Mouse (Mus musculus): ENCODE measurements at regions not wholly inside any gene's neighbourhood (a gene's known extent, or its start where the extent isn't known, plus 50 kb on each side); places are given as distances from the start of the nearest gene placed in this dataset.

DNA sequence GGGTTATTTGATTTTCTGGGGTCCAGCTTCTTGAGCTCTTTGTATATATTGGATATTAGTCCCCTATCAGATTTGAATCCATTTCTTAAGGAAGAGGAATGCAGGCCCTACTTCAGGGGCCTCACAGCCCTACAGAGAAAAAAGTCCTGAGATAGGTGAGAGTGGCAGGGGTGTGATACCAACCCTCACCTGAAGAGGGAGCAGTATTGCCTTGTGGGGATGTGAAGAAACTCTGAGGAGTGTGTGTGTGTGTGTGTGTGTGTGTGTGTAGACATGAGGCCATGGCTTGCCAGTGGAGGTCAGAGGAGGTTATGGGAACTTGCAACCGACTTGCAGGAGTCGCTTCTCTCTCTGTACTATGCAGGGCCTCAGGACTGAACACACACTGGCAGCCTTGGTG is 141.2 kb downstream of the Tex29 start:
- no peak for DNase-seq

DNA sequence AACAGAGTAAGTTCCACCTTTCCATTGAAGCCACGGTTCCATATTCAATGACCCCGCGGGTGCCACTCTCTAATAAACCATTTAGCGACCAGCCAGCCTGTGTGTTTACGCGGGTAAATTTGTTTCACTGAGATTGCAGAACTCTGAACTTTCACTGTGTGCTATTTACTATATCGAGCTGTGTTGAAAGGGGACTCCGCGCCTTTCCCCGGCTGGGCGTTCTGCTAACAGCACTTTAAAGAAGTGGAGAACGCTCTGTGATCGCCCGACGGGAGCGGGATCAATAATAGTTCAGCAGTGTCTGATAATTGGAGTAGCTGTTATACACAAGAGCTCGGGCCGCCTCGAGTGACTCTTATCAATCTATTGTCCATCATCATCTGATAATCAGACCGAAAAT is 149.8 kb downstream of the Tex29 start:
- DNase-seq = no peak

DNA sequence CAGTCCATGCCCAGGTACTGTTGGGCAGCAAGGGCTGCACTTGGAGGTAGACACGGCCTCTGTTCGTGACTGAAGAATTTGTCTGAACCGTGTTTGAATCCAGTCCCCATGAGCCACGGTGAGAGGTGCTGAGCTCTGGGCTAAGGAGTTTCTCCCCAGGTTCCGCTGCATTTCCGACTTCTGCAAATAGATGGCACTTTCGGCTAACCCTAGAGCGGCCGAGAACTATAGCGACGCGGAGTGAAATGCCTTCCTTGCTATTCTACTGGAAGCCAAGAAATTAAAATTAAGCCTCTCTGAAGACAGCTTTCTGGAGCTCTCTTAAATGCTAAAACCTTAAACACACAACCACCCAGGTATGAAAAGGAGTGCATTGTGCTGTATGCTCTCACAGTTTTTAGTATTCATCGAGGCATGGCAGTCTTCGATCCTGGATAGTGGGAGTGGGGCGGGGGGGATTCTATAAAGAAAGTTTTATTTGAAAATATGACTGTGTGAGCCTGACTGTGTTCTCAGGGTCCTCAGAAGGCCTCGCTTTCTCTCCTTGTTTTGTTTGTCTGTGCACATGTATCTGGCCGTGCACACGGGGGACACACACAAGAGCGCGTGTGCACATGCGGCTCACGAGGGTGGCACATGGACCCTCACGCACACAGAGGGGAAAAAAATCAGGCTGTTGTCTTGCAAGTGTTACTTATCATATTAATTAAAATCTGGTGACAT is 159.6 kb downstream of the Tex29 start:
- DNase-seq = peak; percentile 71

DNA sequence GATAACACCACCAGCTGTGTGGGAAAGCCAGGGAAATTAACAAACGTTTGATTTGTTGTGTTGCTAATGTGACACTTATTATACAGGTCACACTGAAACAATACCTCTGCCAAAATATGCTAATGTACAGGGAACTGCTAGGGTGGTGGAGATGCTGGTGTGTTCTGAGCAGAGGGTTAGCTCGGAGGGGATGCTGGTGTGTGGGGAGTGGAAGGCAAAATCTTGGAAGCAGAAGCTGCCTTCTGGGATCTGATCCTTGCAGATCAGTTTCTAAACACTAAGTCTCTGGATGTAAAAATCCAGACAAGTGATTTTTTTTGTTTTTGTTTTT is 160.2 kb downstream of the Tex29 start:
- no peak for DNase-seq

DNA sequence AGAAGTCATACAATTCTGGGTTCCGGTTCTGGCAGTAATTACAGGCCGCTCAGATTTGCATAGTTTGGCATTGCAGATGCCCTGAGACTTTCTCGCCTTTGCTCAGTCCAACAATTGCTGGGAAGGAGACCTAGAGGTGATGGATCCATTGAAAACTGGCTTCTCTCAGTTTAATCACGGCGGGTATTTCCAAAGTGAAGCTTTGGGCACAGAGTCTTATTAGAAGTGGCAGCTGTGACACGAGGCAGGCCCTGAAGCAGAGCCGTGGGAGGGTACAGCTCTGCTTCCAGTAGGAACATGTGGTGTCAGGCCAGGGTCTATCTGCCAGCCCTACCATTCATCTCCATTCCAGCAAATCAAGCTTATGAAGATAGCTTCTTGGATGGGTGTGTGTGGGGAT is 164.0 kb downstream of the Tex29 start:
- DNase-seq = no peak

DNA sequence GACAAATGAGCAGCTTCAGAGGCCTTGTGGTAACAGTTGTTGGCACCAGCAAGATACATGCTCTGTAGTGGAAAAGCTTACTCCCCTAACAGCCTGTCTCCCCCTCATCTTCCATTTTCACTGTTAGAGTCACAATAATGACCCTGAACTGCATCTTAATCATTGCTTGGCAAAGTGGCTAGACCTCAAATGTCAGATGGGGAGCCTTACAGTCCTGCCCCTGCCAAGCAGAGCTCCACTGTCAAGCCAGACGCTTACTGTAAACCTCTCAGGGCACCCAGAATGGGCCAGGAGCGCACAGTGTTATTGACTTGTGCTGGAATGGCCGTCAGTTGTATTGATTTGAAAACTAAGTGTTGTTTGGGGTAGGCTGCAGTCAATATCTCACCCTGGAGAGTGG is 172.5 kb downstream of the Tex29 start:
- no peak for DNase-seq

DNA sequence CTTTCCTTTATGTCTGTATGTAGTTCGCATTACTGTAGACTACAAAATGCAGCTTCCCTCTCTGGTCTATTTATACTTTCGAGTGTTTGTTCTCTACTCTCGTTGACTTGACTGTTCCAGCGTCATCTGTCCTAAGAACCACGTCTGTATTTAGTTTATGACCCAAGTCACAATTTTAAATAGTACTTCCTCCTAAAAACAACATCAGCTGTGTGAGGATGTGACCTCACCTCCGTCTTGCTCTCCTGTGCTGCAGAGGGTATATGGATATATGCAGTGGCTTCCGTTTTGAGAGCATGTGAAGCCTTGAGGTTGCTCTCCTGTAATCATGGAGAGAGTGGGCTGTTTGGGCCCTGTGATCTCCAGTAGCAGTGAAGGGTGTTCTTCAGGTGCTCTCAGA is 177.5 kb downstream of the Tex29 start:
- no peak for DNase-seq

DNA sequence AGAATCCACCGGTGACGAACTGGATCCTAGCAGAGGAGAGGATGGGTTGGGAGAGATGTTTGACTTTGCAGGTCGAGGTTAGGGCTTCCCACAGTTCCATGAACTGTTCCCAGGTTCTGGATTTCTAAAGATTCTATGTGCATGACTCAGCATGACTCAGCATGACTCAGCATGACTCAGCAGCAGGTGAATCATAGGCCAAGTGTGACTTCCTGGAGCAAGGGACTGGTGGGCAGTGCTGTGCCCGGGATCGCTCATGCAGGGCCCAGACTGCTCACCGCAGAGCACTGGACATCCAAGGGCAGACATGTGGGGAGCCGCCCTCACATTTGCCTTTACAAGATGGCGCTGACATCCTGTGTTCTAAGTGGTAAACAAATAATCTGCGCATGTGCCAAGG is 179.0 kb downstream of the Tex29 start:
- no peak for DNase-seq

DNA sequence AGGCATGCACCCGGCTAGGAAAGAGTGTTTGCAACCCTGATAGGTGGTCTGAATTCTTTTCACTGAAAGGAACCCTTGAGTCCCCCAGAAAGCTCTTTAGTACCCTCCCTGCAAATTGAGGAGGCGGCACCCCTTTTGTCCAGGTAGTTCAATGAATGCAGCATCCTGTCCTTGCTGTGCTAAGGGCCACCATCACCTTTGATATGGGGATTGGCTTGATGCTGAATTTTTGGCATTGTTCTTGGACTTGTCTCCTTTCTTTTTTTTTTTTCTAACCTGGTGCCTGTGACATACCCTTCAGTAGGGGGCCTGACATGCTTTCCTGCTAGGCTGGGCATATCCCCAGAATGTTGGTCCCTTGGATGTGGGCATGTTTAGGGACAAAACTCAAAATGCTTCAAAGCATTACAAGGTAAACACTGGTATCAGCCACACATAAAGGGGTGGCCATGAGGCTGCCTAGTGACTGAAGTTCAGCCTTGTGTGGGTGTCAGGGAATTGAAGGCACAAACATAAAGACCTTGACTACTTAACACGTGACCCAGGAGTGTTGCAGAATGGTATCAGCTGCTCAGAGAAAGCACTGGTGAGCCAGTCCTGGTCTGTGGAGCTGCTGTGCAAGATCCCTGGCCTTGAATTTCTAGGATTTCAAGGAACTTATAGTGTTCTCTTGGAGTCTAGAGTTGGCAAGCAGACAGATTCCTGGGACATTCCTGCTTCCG is 183.6 kb downstream of the Tex29 start:
- no peak for DNase-seq

DNA sequence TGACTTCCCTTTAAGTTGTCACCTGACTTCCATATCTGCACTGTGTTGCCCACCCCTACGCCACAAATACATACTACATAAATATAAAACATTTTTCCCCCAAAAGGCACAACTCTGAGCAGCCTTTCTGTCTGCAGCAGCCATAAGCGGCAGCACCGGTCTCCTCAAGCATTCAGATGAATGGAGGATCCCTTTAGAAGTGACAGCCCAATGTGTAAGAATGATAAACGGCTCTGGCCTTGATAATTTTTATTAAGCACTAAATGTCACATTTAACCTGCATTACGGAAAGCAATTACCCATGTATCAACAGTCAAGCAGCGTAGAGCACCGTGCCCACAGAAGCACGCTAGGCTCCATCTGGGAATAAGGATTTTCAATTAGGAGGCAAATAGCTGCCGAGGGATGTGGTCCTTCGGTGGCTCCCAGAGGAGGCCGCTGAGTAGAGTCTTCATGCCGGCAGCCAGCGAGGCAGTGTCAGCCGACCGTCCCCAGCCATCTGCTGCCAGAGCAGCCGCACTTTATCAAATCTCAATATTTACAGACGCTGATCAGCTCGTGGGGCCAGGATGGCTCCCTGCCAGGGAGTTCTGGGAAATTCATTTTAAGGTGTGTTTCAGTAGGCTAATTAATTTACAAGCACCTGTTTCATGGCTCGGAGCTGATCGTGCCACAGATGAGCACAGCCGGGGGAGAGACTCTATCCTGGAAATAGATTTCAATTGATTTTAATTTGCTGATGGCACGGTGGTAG is 190.3 kb downstream of the Tex29 start:
- no peak for DNase-seq

DNA sequence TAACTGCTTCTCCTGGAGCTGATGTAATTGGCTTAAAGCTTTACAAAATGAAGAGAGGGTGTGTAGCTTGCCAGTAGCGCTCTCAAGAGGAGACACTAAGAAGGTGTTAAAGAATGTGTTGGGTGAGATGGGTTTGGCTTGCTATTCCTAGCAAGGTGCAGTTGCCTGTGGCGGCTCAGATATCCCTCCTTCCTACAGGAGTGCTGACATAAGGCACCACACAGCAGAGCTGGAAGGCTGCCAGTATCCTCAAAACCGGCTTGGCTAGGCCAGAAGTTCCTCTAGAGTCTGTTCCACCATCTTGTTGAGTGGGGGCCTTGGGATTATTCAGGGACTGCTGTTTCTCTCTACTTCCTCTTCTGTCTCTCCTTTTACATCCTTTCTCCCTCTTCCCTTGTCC is 191.5 kb downstream of the Tex29 start:
- peak; percentile 35 for DNase-seq

DNA sequence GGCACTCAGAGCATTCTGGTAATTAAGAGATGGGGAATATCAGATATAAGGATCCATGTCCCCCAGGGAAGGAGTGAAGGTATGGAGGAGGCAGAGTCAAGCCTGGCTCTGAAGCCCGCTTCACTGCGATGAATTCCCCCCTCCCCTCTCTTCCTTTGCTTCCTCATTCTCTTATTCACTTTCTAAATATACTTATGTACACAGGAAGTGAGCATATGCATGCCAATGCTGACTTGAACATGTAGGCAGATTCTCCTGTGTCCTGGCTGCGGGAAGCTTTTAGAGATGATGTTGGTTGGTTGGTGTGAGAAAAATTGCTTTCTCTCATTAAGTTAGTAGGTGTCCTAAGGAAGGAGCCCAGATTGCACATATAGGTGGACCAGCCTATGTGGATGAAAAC is 192.1 kb downstream of the Tex29 start:
- DNase-seq = peak; percentile 20

DNA sequence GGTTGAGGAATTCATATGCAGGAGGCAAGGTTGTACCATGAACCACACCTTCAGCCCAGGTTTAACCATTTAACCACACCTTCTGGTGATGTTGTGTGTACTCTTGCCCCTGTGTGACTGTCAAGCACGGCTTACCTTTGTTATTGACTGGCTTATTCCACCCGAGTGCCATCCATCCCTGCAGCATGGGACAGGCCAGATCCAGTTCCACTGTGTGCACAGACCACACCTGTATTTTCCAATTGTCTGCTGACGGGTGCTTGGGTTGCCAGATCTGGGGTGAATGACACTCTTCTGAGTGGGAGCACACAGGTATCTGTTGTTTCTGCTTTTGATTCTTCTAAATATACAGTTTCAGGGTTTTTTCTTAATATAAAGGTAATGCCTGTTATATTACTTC is 196.1 kb downstream of the Tex29 start:
- no peak for DNase-seq

DNA sequence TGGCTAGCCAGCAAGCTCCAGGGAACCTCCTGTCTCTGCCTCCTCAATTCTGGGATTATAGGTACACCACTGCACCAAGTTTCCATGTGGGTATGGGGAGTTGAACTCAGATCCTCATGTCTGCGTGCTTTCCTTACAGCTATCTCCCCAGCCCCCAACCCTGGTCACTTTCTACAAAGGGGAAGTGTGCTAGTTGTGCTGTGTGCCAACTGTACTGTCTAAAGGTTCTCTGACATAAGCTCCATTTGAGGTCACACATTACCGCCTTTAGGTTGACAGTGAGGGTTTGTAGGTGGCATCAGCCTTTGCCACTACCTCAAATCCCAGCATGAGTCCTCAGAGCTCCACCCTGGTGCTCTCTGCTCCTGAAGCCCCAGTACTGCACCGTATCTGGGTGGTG is 200.7 kb downstream of the Tex29 start:
- no peak for DNase-seq

DNA sequence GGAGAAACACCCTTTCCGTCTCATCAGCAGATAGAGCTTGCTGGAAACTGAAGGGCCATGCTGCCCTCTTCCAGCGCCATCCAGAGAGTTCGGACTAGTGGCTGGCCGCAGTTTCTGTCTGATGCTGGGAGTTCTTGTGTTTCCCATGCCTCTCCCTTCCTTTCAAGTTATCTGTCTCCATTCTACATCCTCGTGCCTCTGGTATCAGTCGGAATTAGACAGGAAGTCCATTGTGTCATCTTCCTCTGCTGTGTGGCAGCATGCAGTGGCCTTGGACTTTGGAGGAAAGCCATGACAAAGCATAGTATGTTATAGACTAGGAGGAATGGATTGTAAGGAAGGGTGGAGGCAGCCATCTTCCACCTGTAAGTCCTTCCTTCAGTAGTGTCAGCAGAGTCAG is 201.4 kb downstream of the Tex29 start:
- DNase-seq = no peak

DNA sequence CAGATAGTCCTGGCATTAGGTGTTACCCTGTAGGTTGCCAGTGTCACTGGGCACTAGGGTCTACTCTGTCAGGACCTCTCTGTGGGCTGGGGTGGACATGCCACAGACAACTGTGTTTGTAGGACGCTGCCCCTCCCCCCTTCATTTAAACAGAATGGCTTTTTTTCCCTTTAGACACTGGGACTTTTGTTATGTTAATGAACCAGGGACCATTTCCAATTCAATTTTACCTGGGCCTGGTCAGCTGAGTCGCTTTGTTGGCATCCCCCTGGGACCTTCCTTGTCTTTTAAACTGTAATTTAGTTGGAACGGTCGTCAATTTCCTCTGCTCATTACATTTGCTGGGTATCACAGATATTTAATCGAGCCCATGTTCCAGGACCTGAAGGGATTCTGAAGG is 210.6 kb downstream of the Tex29 start:
- DNase-seq = no peak

DNA sequence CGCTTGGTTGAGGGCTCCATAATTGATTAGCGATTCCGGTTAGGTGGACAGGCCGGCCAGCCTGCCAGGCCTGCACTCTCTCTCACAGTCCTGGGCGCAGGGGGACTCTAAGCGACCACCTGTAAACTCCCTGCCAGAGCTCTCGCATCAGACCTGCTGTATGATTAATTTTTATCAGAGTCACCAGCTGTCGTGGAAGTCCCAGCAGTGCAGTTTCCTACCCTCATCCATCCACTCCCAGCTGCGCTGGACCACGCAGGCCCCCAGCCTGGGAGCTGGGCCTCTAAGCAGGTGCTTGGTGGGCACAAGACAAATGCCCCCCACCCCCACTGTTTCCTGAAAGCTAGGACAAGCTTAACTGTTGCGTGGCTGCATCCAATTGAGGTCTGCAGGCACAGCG is 211.1 kb downstream of the Tex29 start:
- no peak for DNase-seq

DNA sequence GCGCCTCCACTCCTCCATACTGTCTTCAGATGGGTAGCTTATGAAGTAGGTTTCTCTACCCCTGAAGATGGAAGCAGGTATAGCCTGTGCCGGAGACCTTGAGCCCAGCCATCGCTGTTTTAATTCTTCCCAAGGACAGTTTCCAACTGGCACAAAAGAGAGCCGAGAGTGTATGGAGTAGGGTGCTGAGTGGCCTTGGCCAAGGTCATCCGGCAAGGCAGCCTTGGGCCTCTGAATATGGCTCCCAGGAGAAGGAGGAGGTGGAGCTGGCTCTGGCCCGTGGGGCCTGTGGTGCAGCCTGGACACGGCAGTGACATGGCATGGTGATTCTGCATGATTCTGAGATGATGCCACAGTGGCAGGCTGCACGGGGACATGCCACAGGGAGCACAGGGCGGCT is 215.7 kb downstream of the Tex29 start:
- no peak for DNase-seq

DNA sequence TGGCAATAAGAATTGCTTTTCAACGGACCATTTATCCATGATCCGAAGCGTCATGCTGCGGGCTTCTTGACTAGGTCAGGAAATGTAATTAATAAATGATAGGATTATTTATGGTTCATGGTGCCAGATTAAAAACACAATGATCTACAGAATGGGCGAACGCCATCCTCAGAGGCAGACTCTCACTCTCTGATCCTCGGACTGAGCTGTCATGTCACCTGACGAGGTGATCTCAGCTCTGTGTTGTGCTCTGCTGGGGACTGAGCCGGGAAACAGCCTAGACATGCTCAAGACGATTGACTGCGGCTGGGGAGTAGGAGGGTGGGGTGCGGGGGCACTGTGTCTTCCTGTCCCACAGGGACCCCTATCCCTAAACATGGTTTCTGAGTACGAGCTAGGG is 217.4 kb upstream of the A230072I06Rik start:
- DNase-seq = no peak

DNA sequence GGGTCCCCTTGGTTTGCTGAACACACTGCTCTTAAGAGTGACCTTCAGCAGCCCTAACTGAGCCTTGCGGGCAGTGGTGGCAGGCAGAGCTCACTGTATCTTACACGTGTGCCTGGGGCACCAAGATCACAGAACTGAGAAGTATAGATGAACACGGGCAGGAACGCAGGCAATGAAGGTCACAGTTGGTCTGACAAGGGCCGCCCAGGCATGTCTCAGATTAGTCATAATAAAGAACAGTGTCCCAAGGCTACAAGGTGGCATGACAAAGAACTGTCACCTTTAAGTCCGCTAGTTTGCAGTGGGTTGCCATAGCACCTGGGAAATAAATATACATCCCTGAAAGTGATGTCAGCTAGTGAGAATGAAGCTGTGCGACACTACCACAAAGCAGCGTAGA is 215.9 kb upstream of the A230072I06Rik start:
- DNase-seq = no peak

DNA sequence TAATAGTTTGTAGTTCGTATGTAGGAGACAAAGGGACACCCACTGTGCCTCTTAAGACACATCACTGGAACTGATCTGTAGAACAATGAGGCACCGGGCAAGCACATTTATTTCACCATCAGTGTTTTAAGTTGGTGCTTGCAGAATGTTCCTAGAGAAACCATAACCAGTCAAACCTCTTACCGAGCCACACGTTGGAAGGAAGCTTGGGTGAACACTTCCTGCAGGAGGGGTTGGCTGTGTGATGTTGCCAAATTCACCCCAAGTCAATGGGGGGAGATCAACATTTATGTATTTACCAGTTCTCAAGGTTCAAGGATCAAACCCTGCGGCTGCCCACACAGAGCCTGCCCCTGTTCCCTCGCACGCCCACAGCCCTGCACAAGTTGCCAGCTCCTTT is 214.0 kb upstream of the A230072I06Rik start:
- DNase-seq = no peak

DNA sequence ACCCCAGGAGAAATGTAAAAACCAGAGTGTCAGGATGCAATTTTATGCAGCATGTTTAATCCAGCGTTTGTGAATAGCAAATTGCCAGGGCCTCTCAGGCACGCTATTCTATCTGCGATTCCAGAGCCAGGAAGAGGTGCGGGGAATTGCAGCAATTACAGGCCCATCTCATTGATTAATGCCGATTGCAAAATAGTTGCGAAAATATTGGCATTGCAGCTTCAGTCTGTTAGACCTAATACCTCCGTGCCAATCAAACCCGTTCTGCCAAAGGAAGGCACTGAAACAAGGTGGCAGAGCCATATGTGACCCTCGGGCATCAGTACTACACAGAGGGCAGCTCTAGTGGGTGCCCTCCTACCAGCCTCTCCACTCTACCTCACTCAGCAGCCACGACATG is 212.2 kb upstream of the A230072I06Rik start:
- DNase-seq = no peak

DNA sequence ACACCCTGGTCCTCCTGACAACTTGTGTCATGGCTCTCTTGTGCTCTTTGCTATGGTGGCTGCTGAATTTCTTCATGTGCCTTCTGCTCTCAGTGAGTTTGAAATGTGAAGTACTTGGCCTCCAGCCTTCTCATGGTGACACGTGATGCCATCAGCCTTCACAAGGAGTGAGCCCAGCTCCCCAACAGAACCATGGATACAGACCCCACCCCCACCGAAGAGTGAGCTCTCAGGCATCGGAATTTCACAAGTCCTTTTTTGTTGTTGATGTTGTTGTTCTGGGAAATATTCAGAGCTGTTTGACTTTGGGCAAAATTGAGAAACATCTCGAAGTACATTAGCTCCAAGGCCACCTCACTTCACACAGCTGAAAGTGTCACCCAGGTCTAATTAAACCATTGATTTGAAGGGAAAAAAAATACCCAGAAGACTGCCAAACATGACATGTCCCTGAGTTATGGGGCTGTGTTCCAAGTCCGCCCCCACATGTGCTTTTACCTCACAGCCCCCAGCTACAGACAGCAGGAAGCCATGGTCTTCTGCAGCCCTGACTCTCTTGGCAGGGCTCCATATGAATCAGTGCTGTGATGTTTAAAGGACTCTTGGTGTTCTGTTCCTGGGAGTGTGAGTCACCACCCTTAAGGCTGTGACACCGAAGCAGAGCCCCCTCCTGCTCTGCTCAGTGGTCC is 205.2 kb upstream of the A230072I06Rik start:
- DNase-seq = peak; percentile 54

DNA sequence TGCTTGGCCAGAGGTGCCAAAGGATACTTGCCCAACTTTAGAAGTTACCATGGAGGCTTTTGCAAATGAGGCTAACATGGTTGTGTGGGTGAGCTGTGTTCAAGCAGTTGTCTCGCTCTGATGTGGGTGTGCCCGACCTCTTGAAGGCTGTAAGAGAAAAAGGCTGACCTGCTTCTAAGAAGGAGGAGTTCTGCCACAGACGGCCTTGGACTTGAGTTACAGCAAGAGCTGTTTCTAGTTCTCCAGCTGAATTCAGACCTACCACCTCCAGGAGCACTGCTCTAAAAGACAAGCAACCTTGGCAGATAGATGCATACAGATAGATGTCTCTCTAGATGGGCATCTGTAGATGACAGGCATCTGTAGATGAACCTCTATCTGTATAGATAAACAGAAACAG is 202.7 kb upstream of the A230072I06Rik start:
- DNase-seq = no peak

Measured in right cerebral cortex, postnatal 25 days (tissue).